Comparison of ENCODE assay signal across 27 mouse cellular contexts in the genomic region with DNA sequence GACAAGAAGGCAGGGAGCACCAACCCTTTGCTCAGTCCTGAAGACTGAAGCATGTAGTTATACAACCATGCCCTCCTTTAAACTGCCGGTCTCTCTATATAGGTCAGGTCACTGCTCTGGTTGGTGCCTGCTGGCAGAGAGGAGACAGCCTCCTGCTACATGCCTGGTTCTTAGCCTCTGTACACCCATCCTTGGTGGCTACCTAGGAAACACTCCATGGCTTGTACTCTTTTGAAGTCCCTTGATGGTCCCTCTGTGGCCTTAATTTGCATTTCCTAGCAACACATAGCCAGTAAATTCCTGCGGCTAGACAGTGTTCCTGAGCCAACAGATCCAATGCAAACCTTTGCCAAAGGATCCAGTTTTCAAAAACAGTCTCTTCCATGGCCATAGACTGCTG.
A peak's percentile ranks its signal among the peaks of the same experiment; 100 is the strongest.
DNase-seq lines count a peak whose midpoint lies in the region; ATAC-seq and TF ChIP-seq lines count a peak whose summit lies in the region.
"Had no signal": no experiment of that assay in that cellular context is flagged by ENCODE, and none has a peak within 500 bp of the region (broad histone marks: within the 10 kb centered on the region; RNA-seq: fewer than 3 reads in every experiment).

No protein-coding gene starts in this region.

- H3K4me3 ChIP-seq in cerebellum, adult 2 months (replicated peaks; ENCODE audit: insufficient read depth, low read depth, low read length) = no peak overlapping the region
- no peak overlapping the region for H3K4me3 ChIP-seq in hindbrain, embryonic 16.5 days (ENCODE audit: low read length)
- no peak overlapping the region for H3K4me3 ChIP-seq in hindbrain, embryonic 10.5 days
- no peak overlapping the region for H3K4me3 ChIP-seq in limb, embryonic 14.5 days (replicated peaks; ENCODE audit: low read length)
- H3K4me3 ChIP-seq in limb, embryonic 10.5 days = no peak overlapping the region
- H3K4me3 ChIP-seq: erythroblast, embryonic 14.5 days; heart, embryonic 10.5 days; heart, embryonic 15.5 days; limb, embryonic 12.5 days had no signal

- H3K27me3 ChIP-seq in cerebellum, adult 2 months (ENCODE audit: control insufficient read depth, insufficient read depth, low read length) = no peaks in the 10 kb centered on the region
- H3K27me3 ChIP-seq in hindbrain, embryonic 16.5 days (replicated peaks; ENCODE audit: control insufficient read depth, insufficient read depth, low read length) = no peaks in the 10 kb centered on the region
- H3K27me3 ChIP-seq in hindbrain, embryonic 10.5 days (ENCODE audit: insufficient read depth, poor library complexity, severe bottlenecking) = no peaks in the 10 kb centered on the region
- no peaks in the 10 kb centered on the region for H3K27me3 ChIP-seq in limb, embryonic 14.5 days (ENCODE audit: control insufficient read depth, insufficient read depth, low read length)
- H3K27me3 ChIP-seq in limb, embryonic 10.5 days (ENCODE audit: low read depth, poor library complexity, severe bottlenecking) = no peaks in the 10 kb centered on the region
- H3K27me3 ChIP-seq: heart, embryonic 15.5 days; limb, embryonic 12.5 days; Patski had no signal

- H3K27ac ChIP-seq in cerebellum, adult 2 months (ENCODE audit: insufficient read depth, low read length) = peak overlapping the region; percentile 88
- no peak overlapping the region for H3K27ac ChIP-seq in hindbrain, embryonic 16.5 days (ENCODE audit: low read depth, low read length)
- H3K27ac ChIP-seq in hindbrain, embryonic 10.5 days = no peak overlapping the region
- no peak overlapping the region; the same call in 1 of the 2 replicates for H3K27ac ChIP-seq in limb, embryonic 14.5 days (replicated peaks; ENCODE audit: low read depth, low read length)
- H3K27ac ChIP-seq in limb, embryonic 10.5 days = no peak overlapping the region
- H3K27ac ChIP-seq: heart, embryonic 10.5 days; heart, embryonic 15.5 days; limb, embryonic 12.5 days had no signal

- no peak for TF ChIP-seq POLR2A in cerebellum, adult 2 months (IDR thresholded peaks at IDR 0.05; ENCODE audit: borderline replicate concordance, insufficient read depth, low read length)
- no peak for TF ChIP-seq POLR2A in limb, embryonic 14.5 days (IDR thresholded peaks at IDR 0.05; ENCODE audit: borderline replicate concordance, extremely low read depth, insufficient read depth, insufficient read length)

- no peak for TF ChIP-seq CTCF in cerebellum, adult 2 months (IDR thresholded peaks at IDR 0.05; ENCODE audit: borderline replicate concordance, insufficient read depth, low read depth, low read length)

- H3K9me3 ChIP-seq in hindbrain, embryonic 16.5 days (ENCODE audit: control insufficient read depth, low read length) = no peaks in the 10 kb centered on the region
- H3K9me3 ChIP-seq in hindbrain, embryonic 10.5 days = 0 out of 2 replicates have a peak, but pooled peaks cover 4% of the 10 kb centered on the region
- no peaks in the 10 kb centered on the region for H3K9me3 ChIP-seq in limb, embryonic 14.5 days (ENCODE audit: control insufficient read depth, low read length)
- H3K9me3 ChIP-seq in limb, embryonic 10.5 days (replicated peaks) = no peaks in the 10 kb centered on the region
- H3K9me3 ChIP-seq: G1E; heart, embryonic 10.5 days; heart, embryonic 15.5 days had no signal

- H3K36me3 ChIP-seq in hindbrain, embryonic 16.5 days (ENCODE audit: control insufficient read depth, insufficient read depth, low read length) = no peaks in the 10 kb centered on the region
- no peaks in the 10 kb centered on the region for H3K36me3 ChIP-seq in hindbrain, embryonic 10.5 days
- H3K36me3 ChIP-seq in limb, embryonic 14.5 days (ENCODE audit: control insufficient read depth, insufficient read depth, low read length) = no peaks in the 10 kb centered on the region
- no peaks in the 10 kb centered on the region for H3K36me3 ChIP-seq in limb, embryonic 10.5 days
- H3K36me3 ChIP-seq: G1E; heart, embryonic 10.5 days; heart, embryonic 15.5 days; limb, embryonic 12.5 days had no signal

- no peak overlapping the region for H3K9ac ChIP-seq in hindbrain, embryonic 16.5 days (ENCODE audit: low read depth, low read length)
- H3K9ac ChIP-seq in limb, embryonic 14.5 days (ENCODE audit: low read depth, low read length, severe bottlenecking) = no peak overlapping the region
- H3K9ac ChIP-seq: heart, embryonic 15.5 days; limb, embryonic 12.5 days; liver, postnatal 0 days had no signal

- peak; percentile 72; the same call in 1 of the 2 replicates for ATAC-seq in hindbrain, embryonic 16.5 days
- ATAC-seq in limb, embryonic 14.5 days (ENCODE audit: low FRiP score, low read depth) = no peak
- ATAC-seq: intestine, postnatal 0 days; liver, postnatal 0 days; Patski had no signal

- H3K4me1 ChIP-seq in cerebellum, adult 2 months (ENCODE audit: control insufficient read depth, insufficient read depth, low read length) = peaks cover 60% of the 10 kb centered on the region
- no peaks in the 10 kb centered on the region for H3K4me1 ChIP-seq in hindbrain, embryonic 16.5 days (ENCODE audit: control insufficient read depth, insufficient read depth, low read depth, low read length)
- peaks cover 4% of the 10 kb centered on the region; the same call in 1 of the 2 replicates for H3K4me1 ChIP-seq in hindbrain, embryonic 10.5 days (replicated peaks)
- peaks cover 6% of the 10 kb centered on the region; the same call in 1 of the 2 replicates for H3K4me1 ChIP-seq in limb, embryonic 14.5 days (ENCODE audit: control insufficient read depth, insufficient read depth, low read length)
- peaks cover 13% of the 10 kb centered on the region for H3K4me1 ChIP-seq in limb, embryonic 10.5 days

- peak; percentile 48 to 64 for DNase-seq in cerebellum, adult 2 months
- no peak for DNase-seq in cerebellum, adult 9-11 months
- DNase-seq in hindbrain, embryonic 10.5 days (ENCODE audit: low spot score) = no peak
- peak; percentile 28 for DNase-seq in limb, embryonic 14.5 days (ENCODE audit: low spot score)
- DNase-seq in limb, embryonic 10.5 days (ENCODE audit: low spot score) = no peak
- peak; percentile 43 for DNase-seq in adipocyte (ENCODE audit: low spot score)
- DNase-seq in gastrocnemius, postnatal 4 days (ENCODE audit: low spot score in 2 of 2) = no peak
- DNase-seq: adrenal gland, postnatal 14 days; cerebellum, adult 8-10 months; gastrocnemius, postnatal 10 days; kidney, postnatal 14 days; layer of hippocampus, adult 9-11 months; liver, postnatal 0 days; lung, postnatal 36 days; right cerebral cortex, adult 18-20 months; spleen, adult 18-20 months; thymus, postnatal 14 days had no signal

- WGBS in cerebellum, adult 2 months = 4% methylated on average over 2 of the region's 2 CpGs
- WGBS in hindbrain, embryonic 16.5 days = 64% methylated on average over 2 of the region's 2 CpGs
- 79% methylated on average over 2 of the region's 2 CpGs for WGBS in hindbrain, embryonic 10.5 days
- WGBS in limb, embryonic 14.5 days = 60% methylated on average over 2 of the region's 2 CpGs
- 84% methylated on average over 2 of the region's 2 CpGs for WGBS in limb, embryonic 10.5 days

- no peak overlapping the region for H3K4me2 ChIP-seq in hindbrain, embryonic 16.5 days (ENCODE audit: low read length)
- H3K4me2 ChIP-seq in limb, embryonic 14.5 days (replicated peaks; ENCODE audit: low read depth, low read length, severe bottlenecking) = no peak overlapping the region
- H3K4me2 ChIP-seq: heart, embryonic 15.5 days; limb, embryonic 12.5 days; liver, embryonic 11.5 days; midbrain, embryonic 11.5 days had no signal

Comparison
In these comparisons a context has a peak if more than half of its experiments do, and no peak if none do; other contexts are left out.
1. DNase-seq: peak in cerebellum, adult 2 months (2 of 2), limb, embryonic 14.5 days (single experiment) and adipocyte (single experiment); none in cerebellum, adult 9-11 months (single experiment), hindbrain, embryonic 10.5 days (single experiment), limb, embryonic 10.5 days (single experiment) and gastrocnemius, postnatal 4 days (0 of 2).